Mouse (Mus musculus): ENCODE results near the gene Lcor.

Gene Lcor

DNA sequence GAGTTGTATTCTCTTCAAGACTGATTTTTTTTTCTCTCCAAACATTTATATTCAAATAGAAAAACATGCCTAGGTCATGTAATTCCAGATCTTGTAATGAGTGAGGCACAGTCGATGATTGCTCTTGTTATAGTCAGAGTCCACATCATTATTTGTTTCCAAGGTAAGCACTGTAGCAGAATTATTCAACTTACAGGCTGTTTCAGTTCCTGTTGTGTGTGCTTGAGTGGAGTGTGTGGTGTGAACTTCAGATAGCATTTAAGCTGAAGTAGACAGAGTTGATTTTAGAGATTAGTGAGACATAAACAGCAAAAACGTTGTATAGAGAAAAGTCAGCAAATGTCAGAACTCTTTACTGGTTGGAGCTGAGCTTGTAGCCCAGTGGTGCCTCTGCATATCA, 86.4 kb downstream of the Lcor start:
- no peak for ATAC-seq (ENCODE audit: low TSS enrichment)

GRCm38 (mm10) chr19:41573700-41574099, 91.3 kb downstream of the Lcor start:
- no peak for ATAC-seq (ENCODE audit: low TSS enrichment)

DNA sequence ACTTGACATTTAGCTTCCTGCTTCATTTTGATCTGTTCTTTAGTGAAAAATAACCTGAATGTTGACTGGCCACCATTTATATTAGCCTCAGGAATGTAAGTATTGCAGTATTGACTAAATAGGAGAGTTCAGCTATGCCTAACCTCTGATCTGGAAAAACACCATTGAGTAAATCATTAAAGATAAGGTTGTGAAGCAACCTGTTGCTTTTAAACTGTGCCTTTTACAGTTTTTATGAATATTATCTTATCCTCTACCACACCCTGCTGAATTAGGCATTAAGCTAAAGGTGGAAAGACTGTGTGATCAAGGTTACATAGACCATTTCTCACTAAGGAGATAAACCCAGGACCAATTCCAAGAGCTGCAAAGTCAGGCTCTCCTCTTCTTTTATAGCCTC, 95.1 kb downstream of the Lcor start:
- ATAC-seq (ENCODE audit: low TSS enrichment), result no peak

GRCm38 (mm10) chr19:41579311-41579920, 97.0 kb downstream of the Lcor start:
- ATAC-seq (ENCODE audit: low TSS enrichment), result no peak

DNA sequence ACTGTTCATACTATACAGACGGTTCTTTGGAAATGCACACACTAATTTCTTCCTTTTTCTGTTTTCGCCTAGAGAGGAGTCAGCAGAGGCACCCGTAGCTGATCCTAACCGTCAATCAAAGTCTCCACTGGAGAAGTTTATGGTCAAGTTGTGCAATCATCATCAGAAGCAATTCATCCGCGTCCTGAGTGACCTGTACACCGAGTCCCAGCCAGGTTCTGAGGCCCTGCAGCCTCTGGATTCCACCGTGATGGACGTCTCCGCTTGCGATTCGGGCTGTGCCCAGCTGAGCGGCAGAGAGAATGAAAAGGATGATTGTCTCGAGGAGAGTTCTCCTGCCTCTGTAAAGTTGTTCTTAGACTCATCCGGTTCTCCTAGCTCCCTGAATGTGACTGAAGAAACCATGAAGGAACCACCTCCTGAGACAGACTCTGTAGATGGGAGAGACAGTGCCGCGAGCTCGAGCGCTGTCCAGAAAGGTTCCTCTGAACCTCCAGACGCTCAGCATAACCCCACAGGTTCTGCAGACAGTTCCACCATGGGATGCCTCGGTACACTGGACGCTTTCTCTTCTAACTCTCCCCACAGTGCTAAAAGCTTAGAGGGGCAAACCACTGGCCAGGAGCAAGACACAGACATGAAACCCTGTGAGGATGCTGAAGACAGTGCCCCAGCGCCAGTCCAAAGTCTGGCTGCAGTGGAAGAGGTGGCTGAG, 99.4 kb downstream of the Lcor start, which contains the start of gene Gm340:
TSS of gene Gm340 (plus strand) at position 665 of the 715 bp plus-strand sequence.
- no peak for ATAC-seq (ENCODE audit: low TSS enrichment)

DNA sequence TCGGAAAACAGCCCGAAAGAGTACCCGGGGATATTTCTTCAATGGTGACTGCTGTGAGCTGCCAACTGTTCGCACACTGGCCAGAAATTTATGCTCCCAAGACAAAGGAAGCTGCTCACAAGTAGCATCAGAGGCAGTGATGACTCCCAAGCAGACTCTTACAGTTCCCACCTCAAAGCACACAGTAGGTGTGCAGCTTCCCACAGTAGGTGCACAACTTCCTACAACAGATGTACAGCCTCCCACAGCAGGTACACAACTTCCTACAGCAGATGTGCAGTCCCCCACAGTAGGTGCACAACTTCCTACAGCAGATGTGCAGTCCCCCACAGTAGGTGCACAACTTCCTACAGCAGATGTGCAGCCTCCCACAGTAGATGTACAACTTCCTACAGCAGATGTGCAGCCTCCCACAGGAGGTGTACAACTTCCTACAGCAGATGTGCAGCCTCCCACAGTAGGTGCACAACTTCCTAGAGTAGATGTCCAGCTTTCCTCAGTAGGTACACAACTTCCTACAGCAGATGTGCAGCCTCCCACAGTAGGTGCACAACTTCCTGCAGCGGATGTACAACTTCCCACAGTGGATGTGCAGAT, 100.6 kb downstream of the Lcor start:
- no peak for ATAC-seq (ENCODE audit: low TSS enrichment)

GRCm38 (mm10) chr19:41586752-41587151, 104.3 kb downstream of the Lcor start:
- no peak for ATAC-seq (ENCODE audit: low TSS enrichment)

- ATAC-seq (ENCODE audit: low TSS enrichment), result no peak
These were observed 105.2 kb downstream of the Lcor start for GRCm38 (mm10) chr19:41587431-41588222.

DNA sequence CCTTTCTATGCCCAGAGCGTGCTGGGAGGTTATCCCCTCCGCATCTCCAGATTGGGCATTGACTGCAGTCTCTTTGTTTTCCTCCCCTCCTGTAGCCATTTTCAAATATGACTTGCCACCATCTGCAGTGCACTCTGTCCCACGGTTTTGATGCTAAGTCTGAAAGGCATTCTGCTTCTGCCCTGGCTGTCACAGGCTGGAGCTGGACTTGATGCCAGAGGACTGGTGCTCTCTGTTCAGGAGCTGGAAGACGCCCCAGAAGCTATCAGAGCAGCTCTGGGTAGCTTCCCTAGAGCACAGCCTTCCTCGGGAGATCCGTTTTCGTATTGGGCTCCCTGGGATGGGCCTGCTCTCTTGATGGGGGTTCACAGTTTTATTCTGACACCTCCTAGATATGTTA, 106.6 kb downstream of the Lcor start:
- no peak for ATAC-seq (ENCODE audit: low TSS enrichment)

- no peak for ATAC-seq (ENCODE audit: low TSS enrichment)
These were observed 107.2 kb downstream of the Lcor start for GRCm38 (mm10) chr19:41589681-41590080.

DNA sequence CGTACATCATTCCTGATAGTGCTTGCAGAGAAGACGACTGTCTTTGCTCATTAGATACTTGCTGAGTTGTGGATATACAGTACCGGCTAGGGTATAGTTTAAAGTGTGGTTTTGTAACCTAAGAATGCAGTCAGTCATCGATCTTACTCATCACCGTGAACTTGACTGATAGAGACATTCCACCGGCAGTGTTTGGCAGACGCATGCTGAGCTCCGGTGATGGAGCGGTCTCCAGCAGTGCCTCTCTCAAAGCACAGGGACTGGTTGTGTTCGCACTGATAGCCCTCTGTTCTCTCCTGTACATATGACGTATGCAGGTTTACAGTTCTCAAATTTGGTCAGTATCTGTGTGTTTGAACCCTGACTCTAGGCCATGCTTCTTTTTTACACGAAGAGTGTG, 109.4 kb downstream of the Lcor start:
- no peak for ATAC-seq (ENCODE audit: low TSS enrichment)

GRCm38 (mm10) chr19:41597170-41597894, 114.9 kb downstream of the Lcor start:
- ATAC-seq (ENCODE audit: low TSS enrichment), result no peak

GRCm38 (mm10) chr19:41600647-41601046, 118.2 kb downstream of the Lcor start:
- no peak for ATAC-seq (ENCODE audit: low TSS enrichment)

GRCm38 (mm10) chr19:41606208-41606987, 124.0 kb downstream of the Lcor start:
- peak; percentile 76 for ATAC-seq (ENCODE audit: low TSS enrichment)

GRCm38 (mm10) chr19:41611683-41612082, 129.2 kb downstream of the Lcor start:
- no peak for ATAC-seq (ENCODE audit: low TSS enrichment)

Measured in frontal cortex, adult (tissue).